Mouse (Mus musculus): Measurements from ENCODE around the gene Fam168a.
A peak's percentile ranks its signal among the peaks of the same experiment; 100 is the strongest.
"Not testable (repeated sequence)": the region's sequence is repeated elsewhere in the genome, so short reads cannot be mapped to it uniquely, and the experiment has no call there.

Fam168a gene

DNA sequence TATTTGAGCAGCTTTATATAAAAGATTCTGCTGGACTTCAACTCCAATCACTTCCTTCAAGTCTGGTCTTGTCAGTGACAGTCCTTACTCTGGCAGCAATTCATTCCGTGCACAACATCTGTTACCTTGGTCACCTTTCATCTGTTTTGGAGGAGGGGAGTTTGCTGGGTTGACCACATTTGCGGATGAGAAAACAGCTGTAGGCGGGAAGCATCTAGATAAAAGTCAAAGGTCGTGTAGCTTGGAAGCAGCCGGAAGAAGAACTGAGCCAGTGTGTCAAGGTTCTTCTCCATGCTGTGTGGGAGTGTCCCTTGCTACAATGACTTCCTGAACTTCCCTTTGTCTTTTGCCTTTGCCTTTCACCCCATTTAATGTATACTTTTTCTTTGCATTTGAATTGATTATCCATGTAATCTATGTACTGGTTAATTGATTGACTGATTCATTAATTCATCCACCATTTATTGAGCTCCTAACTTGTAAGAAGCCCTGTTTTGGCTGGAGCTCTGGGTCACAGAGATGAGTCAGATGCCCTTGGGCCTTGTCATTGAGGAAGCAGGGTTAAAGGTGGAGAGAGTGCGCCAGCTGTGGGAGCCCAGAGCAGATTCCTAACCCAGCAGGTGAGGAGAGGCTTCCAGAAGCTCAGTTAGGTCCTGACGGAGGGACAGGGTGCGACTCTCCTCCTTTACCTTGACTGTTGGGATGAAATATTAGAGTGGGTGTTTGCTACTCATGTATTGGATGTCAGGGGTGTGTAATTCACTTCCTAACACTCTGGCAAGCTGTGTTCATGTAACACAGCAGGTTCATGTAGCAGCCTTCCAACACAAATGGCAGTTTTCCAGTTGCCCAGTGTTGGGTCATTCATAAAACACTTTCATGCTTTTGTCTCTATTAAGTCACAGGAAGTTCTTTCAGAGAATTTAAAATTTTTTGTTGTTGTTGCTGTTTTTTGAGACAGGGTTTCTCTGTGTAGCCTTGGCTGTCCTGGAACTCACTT, 6.4 kb upstream of the Fam168a start:
- peak; percentile 31 to 83 for DNase-seq (ENCODE audit: inconsistent age in 2 of 2, low spot score in 1 of 2)

DNA sequence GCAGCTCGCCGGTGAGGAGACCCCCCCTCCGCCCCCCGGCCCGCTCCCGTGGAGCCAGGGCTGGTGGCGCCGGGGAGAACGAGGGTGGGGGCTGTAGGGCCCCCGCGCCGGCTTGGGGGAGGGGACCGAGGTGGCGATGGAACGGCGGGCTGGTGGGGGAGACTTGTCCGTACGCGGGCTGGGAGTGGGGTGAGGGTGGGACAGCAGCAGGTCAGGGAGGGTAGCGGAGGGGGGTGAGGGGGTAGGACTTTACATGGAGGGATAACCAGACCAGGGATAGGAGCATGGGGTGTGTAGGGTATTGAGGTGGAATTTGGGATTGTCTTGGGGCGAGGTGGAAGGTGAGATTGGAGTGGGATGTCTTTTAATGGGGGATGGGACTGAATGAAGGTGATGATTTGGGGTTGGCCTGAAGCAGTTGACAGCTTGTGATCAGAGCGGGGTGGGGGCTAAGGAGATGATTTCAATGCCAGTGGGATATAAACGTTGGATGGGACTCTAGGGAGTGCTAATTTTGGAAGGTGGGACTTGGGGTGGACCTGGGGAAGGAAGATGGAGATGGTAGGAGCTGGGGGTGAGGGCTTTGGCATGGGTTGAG, 547 bp downstream of the Fam168a start:
- no peak for DNase-seq (ENCODE audit: inconsistent age in 2 of 2, low spot score in 1 of 2)

DNA sequence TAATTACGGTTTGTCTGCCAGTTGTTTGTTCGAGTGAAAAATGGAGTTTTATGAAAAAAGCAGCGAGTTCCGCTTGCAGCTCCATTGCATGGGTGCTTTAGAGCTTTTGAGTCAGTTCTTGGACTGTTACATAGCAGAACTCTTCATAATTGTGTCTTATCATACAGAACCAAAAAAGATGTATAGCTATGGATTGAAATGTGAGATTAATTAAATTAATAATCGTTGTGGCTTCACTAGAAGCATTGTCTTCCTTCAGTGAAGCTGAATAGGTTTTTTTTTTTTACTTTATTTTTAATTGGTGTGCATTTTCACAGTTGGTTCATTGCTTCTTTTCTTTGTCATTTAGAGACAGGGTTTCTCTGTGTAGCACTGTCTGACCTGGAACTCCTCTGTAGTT, 12.3 kb downstream of the Fam168a start:
- no peak for DNase-seq (ENCODE audit: inconsistent age in 2 of 2, low spot score in 1 of 2)

- no peak for DNase-seq (ENCODE audit: inconsistent age in 2 of 2, low spot score in 1 of 2)
Observed at GRCm38 (mm10) chr7:100722268-100722667, 15.8 kb downstream of the Fam168a start.

DNA sequence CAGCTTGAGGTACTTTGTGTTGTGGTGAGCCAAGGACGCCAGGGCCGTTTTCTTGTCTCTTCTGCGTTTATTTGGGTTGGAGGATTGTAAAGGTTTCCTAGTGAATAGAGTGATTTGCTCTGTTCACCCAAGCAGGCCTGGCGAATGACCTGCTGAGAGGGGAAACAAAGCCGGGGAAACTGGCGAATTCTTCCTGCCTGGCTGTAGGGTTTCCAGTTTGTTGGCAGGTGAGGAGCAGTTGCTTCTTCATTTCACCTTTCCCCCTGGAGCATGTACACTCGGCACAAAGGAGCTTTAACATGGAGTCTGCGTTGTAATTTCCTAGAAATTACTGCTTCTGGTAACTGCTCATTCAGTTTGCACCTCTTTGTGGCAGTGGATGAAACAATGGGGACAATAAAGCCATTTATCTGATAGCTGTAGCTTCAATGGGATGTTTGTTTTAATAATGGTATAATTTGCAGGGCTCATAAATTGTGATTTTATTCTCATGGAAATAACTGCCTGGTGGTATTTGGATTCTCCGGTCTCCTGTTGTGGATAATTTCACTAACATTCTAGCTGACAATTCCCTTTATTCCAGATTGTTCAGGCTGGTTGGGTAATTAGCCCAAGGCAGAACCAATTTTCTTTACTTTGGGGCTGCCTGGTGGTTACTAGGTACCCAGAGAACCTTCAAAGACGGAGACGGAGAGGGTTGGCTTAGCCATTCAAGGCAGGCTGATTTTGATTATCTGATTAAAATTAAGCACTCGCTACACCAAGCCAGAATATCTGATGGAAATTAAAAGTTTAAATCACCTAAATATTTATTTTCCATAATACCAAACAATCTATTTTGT, 17.2 kb downstream of the Fam168a start:
- no peak for DNase-seq (ENCODE audit: inconsistent age in 2 of 2, low spot score in 1 of 2)

- DNase-seq (ENCODE audit: inconsistent age in 2 of 2, low spot score in 1 of 2) = no peak
Observed at GRCm38 (mm10) chr7:100727538-100728085, 21.2 kb downstream of the Fam168a start.

GRCm38 (mm10) chr7:100729778-100730177, 23.3 kb downstream of the Fam168a start:
- no peak for DNase-seq (ENCODE audit: inconsistent age in 2 of 2, low spot score in 1 of 2)

DNA sequence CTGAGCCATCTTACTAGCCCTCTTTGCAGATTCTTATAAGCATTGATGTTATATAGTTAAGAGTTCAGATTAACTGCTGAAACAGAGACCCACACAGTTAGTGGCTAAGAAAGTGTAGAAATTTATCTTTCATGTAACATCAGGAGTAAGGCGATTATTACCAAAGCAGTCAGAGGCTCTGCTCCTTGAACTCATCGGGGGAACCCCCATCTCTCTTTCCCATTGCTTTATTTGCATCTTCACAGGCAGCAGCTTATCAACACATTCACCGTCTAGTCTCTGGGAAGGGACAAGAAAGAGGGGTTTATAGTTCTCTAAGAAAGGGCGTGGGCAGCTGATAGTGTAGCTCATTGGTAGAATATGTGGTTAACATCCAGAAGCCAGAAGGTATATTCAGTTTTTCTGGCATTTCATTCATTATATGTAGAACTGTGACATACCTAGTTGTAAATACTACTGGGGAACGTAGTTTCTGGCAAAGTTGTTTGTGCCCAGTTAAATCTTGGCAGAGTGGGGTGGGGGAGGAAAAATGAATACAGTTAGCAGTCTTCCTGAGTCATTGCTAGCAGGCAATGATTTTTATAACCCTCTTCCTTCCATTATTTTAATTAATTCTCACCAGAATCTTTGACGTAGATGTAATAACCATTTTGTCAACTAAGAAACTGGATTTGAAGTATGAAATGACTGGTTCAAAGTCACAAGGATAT, 26.1 kb downstream of the Fam168a start:
- no peak for DNase-seq (ENCODE audit: inconsistent age in 2 of 2, low spot score in 1 of 2)

- DNase-seq (ENCODE audit: inconsistent age in 2 of 2, low spot score in 1 of 2) = no peak
Observed at GRCm38 (mm10) chr7:100733051-100733813, 26.8 kb downstream of the Fam168a start.

- DNase-seq (ENCODE audit: inconsistent age in 2 of 2, low spot score in 1 of 2) = no peak
Observed at GRCm38 (mm10) chr7:100734201-100734600, 27.8 kb downstream of the Fam168a start.

DNA sequence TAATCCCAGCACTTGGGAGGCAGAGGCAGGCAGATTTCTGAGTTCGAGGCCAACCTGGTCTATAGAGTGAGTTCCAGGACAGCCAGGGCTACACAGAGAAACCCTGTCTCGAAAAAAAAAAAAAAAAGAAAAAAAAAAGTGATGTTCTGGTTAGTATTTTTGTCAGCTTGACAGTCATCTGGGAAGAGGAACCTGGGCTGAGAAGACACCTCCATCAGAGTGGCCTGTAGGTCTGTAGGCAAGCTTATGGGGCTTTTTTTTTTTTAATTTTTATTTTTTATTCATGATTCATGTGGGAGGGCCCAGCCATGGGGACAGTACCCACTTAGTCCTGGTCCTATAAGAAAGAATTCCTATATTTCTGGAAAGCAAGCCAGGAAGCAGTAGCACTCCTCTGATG, 28.5 kb downstream of the Fam168a start:
- DNase-seq (ENCODE audit: inconsistent age in 2 of 2, low spot score in 1 of 2) = not testable (repeated sequence)

DNA sequence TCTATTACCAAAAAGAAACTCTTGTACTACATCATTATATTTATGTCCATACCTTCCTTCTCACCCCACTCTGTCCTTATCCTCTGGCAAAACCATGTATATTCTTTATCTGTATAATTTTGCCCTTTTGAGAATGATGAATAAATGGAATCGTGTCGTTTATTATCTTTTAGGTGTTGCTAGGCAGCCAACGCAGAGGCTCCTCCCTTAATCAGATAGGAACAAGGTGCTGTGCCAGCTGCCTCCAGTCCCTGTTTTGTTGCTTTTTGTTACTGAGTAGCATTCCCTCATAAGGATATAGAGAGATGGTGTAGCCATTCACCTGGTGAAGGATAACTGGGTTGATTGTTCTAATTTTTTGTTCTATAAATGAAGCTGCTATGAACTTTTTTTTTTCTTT, 29.7 kb downstream of the Fam168a start:
- DNase-seq (ENCODE audit: inconsistent age in 2 of 2, low spot score in 1 of 2) = no peak

- DNase-seq (ENCODE audit: inconsistent age in 2 of 2, low spot score in 1 of 2) = no peak
Observed at GRCm38 (mm10) chr7:100744372-100744771, 37.9 kb downstream of the Fam168a start.

DNA sequence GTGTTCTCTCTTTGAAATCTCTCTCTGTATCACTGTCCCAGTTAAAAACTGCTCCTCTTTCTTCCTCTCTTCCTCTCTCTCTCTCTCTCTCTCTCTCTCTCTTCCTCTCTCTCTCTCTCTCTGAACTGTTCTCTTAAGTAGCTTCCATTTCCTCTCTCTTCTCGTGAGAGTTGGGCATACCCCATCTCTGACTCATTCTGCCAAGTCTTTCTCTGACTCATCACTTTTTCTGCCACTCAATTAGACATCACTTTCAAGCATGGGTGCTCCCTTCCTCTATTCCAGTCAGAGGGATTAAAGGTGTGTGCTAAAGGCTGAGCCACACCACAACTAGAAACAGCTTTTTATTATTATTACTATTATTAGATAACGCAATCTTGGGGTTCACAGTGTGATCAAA, 43.7 kb downstream of the Fam168a start:
- DNase-seq (ENCODE audit: inconsistent age in 2 of 2, low spot score in 1 of 2) = no peak

DNA sequence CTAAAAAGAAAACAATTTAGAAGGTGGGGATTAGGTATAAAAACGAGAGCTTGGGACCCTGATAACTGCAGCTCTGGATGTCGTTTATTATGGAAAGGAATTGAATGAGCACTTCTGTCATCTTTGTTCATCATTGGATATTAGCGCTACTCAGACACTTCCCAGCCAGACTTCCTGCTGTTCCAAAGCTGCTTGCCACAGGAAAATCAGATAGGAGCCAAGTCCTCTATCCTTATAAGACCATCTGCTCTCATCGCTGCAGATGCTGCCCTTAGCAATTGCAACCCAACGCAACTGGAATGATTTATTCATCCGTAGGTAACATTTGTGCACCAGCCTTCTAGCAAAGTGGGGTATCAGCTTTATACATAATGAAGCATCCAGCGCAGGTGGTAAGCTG, 52.3 kb downstream of the Fam168a start:
- no peak for DNase-seq (ENCODE audit: inconsistent age in 2 of 2, low spot score in 1 of 2)

GRCm38 (mm10) chr7:100762726-100763125, 56.3 kb downstream of the Fam168a start:
- no peak for DNase-seq (ENCODE audit: inconsistent age in 2 of 2, low spot score in 1 of 2)

DNA sequence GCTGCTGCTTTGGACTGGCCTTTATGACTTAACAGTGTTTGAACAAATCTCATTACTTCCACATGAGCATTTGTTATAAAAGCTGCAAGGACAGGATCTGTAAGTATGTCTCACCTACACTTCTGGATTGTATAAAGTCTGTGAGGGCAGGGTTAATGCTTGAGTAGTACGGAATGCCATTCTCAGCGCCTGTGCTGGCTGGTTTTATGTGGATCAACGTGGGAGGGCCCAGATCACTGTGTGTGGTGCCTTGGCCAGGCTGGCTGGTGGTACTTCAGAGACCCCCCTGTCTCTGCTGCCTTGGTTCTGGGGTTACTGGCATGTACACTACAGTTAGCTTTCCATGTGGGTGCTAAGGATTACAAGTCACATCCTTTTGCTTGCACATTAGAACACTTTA, 61.1 kb downstream of the Fam168a start:
- DNase-seq (ENCODE audit: inconsistent age in 2 of 2, low spot score in 1 of 2) = no peak

DNA sequence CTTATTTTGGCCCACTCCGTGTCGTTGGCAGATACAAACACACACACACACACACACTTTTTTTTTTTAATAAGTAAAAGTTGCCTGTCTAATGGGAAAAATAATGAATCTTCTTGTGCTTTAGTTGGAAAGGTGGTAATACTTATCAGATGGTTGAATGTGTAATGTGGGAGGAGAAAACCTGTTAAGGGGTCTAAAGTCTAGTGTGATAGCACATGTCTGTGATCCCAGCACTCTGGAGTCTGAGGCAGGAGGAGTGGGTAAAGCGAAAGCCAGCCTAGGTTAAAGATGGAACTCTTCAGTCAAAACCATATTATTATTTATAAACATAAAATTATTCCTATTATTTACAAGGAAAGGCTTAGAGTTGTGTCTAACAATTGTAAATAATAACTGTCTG, 61.6 kb downstream of the Fam168a start:
- no peak for DNase-seq (ENCODE audit: inconsistent age in 2 of 2, low spot score in 1 of 2)

DNA sequence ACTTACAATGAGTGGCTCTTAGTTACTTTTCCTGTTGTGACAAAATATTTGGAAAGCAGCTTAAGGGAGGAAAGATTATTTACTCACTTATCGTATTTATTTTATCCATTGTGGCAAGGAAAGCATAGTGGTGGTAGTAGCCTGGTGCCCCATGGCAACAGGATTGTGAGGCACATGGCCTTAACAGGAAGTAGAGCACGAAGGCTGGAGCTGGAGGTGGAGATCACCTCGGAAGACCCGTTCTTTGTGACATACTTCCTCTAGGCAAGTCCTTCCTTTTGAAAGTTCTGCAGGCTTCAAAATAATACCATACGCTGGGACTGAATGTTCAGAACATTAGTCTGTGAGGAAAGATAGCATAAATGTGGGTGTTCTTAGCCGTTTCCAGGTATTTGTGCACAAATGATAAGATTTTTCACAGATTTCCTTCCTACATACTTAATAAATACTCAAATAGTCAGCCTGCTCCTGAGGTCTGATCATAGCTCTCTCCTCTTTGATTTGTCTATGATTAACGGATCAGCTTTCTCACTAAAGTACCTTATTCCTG, 63.2 kb downstream of the Fam168a start:
- DNase-seq (ENCODE audit: inconsistent age in 2 of 2, low spot score in 1 of 2) = no peak
